Mouse (Mus musculus) embryonic facial prominence, embryonic 14.5 days (tissue): Measurements from ENCODE around the gene Txnip. TPM values are rescaled to one million over a fixed set of nuclear protein-coding genes. Genes with fewer than 3 reads are reported as not detected.

Experiments used
- ATAC-seq: fragments of 200-750 bp; cut with Nextera tagmentation; 2 replicates; pipeline ENCODE4 v1.8.0; 2017; ENCODE audit warnings: low read depth, moderate number of reproducible peaks, moderate TSS enrichment
- DNase-seq: peaks from one replicate; pipeline ENCODE4 v3.0.0-alpha.2; 2015; ENCODE audit warnings: low spot score
- H3K27ac ChIP-seq: fragments of 300-500 bp; sonication (generic); replicated peaks from 2 replicates; pipeline ENCODE4 v1.5.1; 2014; ENCODE audit warnings: low read depth, mild to moderate bottlenecking, low read length, moderate library complexity
- H3K27me3 ChIP-seq: fragments of 300-500 bp; sonication (generic); replicated peaks from 2 replicates; pipeline ENCODE4 v1.6.1; 2014; ENCODE audit warnings: low read length; ENCODE audit not compliant: control insufficient read depth, insufficient read depth
- H3K36me3 ChIP-seq: fragments of 300-500 bp; sonication (generic); 2 replicates; pipeline ENCODE4 v1.6.1; 2014; ENCODE audit warnings: low read length, mixed read lengths; ENCODE audit not compliant: control insufficient read depth, insufficient read depth
- H3K4me1 ChIP-seq: fragments of 300-500 bp; sonication (generic); 2 replicates; pipeline ENCODE4 v1.6.1; 2014; ENCODE audit warnings: antibody characterized with exemption, low read length; ENCODE audit not compliant: control insufficient read depth, insufficient read depth
- H3K4me2 ChIP-seq: fragments of 300-500 bp; sonication (generic); 2 replicates; pipeline ENCODE4 v1.6.1; 2014; ENCODE audit warnings: low read depth, mild to moderate bottlenecking, low read length, moderate library complexity, mixed read lengths
- H3K4me3 ChIP-seq: fragments of 300-500 bp; sonication (generic); 2 replicates; pipeline ENCODE4 v1.5.1; 2014; ENCODE audit warnings: low read depth, mild to moderate bottlenecking, low read length
- H3K9ac ChIP-seq: fragments of 300-500 bp; sonication (generic); 2 replicates; pipeline ENCODE4 v1.6.1; 2014; ENCODE audit warnings: low read depth, mild to moderate bottlenecking, low read length, moderate library complexity, mixed read lengths
- H3K9me3 ChIP-seq: fragments of 300-500 bp; sonication (generic); 2 replicates; pipeline ENCODE4 v1.6.1; 2016; ENCODE audit warnings: low read length; ENCODE audit not compliant: control insufficient read depth
- WGBS: fragments of 180-500 bp; shearing (Covaris S2); extraction: QIAGEN DNeasy Blood & Tissue Kit; methylation state at CpG from one replicate; pipeline ENCODE4 v1.1.7; 2014; 5-methylcytosine and 5-hydroxymethylcytosine counted together
- polyA plus RNA-seq: library from polyadenylated mRNA; unstranded; fragments of >200 nt; fragmentation: Nextera tagmentation; extraction: Ambion mirVana; gene quantifications from 2 replicates; pipeline ENCODE4 v1.2.1, GENCODE M21; 2014

Gene Txnip
- polyA plus RNA-seq, 1 experiment from 2014 or later: 160 TPM

GRCm38 (mm10) chr3:96569506-96569905, 11.7 kb downstream of the Txnip start:
- WGBS: 94% methylated on average over 13 of the region's 13 CpGs
- Histone ChIP-seq H3K9ac (no peak overlapping the region), H3K4me2 (no peak overlapping the region), H3K27me3 (no peaks in the 10 kb centered on the region), H3K36me3 (no peaks in the 10 kb centered on the region), H3K9me3 (no peaks in the 10 kb centered on the region), H3K27ac (no peak overlapping the region), H3K4me1 (peaks cover 3% of the 10 kb centered on the region; the same call in 1 of the 2 replicates), H3K4me3 (no peak overlapping the region)
- DNase-seq: no peak
- no peak for ATAC-seq

- no peaks in the 10 kb centered on the region for H3K4me1 ChIP-seq
- no peaks in the 10 kb centered on the region for H3K27me3 ChIP-seq
- no peaks in the 10 kb centered on the region for H3K36me3 ChIP-seq
- no peaks in the 10 kb centered on the region for H3K9me3 ChIP-seq
- no peak for ATAC-seq
- WGBS: 89% methylated on average over 11 of the region's 11 CpGs
- no peak overlapping the region for H3K4me2 ChIP-seq
- no peak overlapping the region for H3K27ac ChIP-seq
- no peak overlapping the region for H3K9ac ChIP-seq
- H3K4me3 ChIP-seq: no peak overlapping the region
- no peak for DNase-seq
These were observed 12.3 kb downstream of the Txnip start for GRCm38 (mm10) chr3:96569966-96570605.

- 57% methylated on average over 7 of the region's 7 CpGs for WGBS
These were observed 12.9 kb downstream of the Txnip start for GRCm38 (mm10) chr3:96570643-96571042.

GRCm38 (mm10) chr3:96571336-96571735, 13.6 kb downstream of the Txnip start:
- no peak overlapping the region for H3K27ac ChIP-seq
- H3K4me1 ChIP-seq: peaks cover 3% of the 10 kb centered on the region; the same call in 1 of the 2 replicates
- WGBS: 73% methylated on average over 2 of the region's 2 CpGs
- no peak overlapping the region for H3K9ac ChIP-seq
- H3K36me3 ChIP-seq: no peaks in the 10 kb centered on the region
- no peak for DNase-seq
- no peaks in the 10 kb centered on the region for H3K9me3 ChIP-seq
- no peak overlapping the region for H3K4me2 ChIP-seq
- ATAC-seq: no peak
- no peak overlapping the region for H3K4me3 ChIP-seq
- H3K27me3 ChIP-seq: no peaks in the 10 kb centered on the region

More at GRCm38 (mm10) chr3:96570643-96571042, 12.9 kb downstream of the Txnip start:
- H3K27me3 ChIP-seq: no peaks in the 10 kb centered on the region
- H3K27ac ChIP-seq: no peak overlapping the region
- H3K36me3 ChIP-seq: no peaks in the 10 kb centered on the region
- no peak for DNase-seq
- no peak for ATAC-seq
- no peak overlapping the region for H3K4me2 ChIP-seq
- H3K9ac ChIP-seq: no peak overlapping the region
- no peaks in the 10 kb centered on the region for H3K4me1 ChIP-seq
- H3K4me3 ChIP-seq: no peak overlapping the region
- no peaks in the 10 kb centered on the region for H3K9me3 ChIP-seq

GRCm38 (mm10) chr3:96571896-96572698, 14.3 kb downstream of the Txnip start:
- ATAC-seq: no peak
- Histone ChIP-seq H3K36me3 (no peaks in the 10 kb centered on the region), H3K9ac (no peak overlapping the region), H3K4me1 (peaks cover 5% of the 10 kb centered on the region), H3K27ac (no peak overlapping the region), H3K9me3 (no peaks in the 10 kb centered on the region), H3K4me2 (no peak overlapping the region), H3K4me3 (no peak overlapping the region), H3K27me3 (no peaks in the 10 kb centered on the region)
- no peak for DNase-seq
- 76% methylated on average over 16 of the region's 16 CpGs for WGBS

- Histone ChIP-seq H3K9ac (no peak overlapping the region), H3K27me3 (no peaks in the 10 kb centered on the region), H3K9me3 (no peaks in the 10 kb centered on the region), H3K4me2 (no peak overlapping the region), H3K4me3 (no peak overlapping the region), H3K36me3 (no peaks in the 10 kb centered on the region), H3K4me1 (peaks cover 8% of the 10 kb centered on the region), H3K27ac (no peak overlapping the region)
- 61% methylated on average over 18 of the region's 19 CpGs for WGBS
- DNase-seq (no peak), ATAC-seq (no peak)
These were observed 16.1 kb downstream of the Txnip start for GRCm38 (mm10) chr3:96573611-96574511.

GRCm38 (mm10) chr3:96575272-96575984, 17.7 kb downstream of the Txnip start:
- ATAC-seq (no peak), DNase-seq (no peak)
- no peak overlapping the region for H3K9ac ChIP-seq
- no peak overlapping the region for H3K4me2 ChIP-seq
- H3K9me3 ChIP-seq: no peaks in the 10 kb centered on the region
- peaks cover 5% of the 10 kb centered on the region; the same call in 1 of the 2 replicates for H3K36me3 ChIP-seq
- 85% methylated on average over 8 of the region's 8 CpGs for WGBS
- H3K27ac ChIP-seq: peak overlapping the region; percentile 72; the same call in 1 of the 2 replicates
- H3K4me3 ChIP-seq: no peak overlapping the region
- no peaks in the 10 kb centered on the region for H3K27me3 ChIP-seq
- peaks cover 8% of the 10 kb centered on the region for H3K4me1 ChIP-seq
